In genomic region chr5:112283543-112284202, GRCm38 (mm10) we compare ENCODE assay signal across 9 mouse cellular contexts. TPM values are rescaled to one million over a fixed set of nuclear protein-coding genes. Genes with fewer than 3 reads are reported as not detected.
DNase-seq lines count a peak whose midpoint lies in the region; ATAC-seq and TF ChIP-seq lines count a peak whose summit lies in the region.
"Had no signal": no experiment of that assay in that cellular context is flagged by ENCODE, and none has a peak within 500 bp of the region (broad histone marks: within the 10 kb centered on the region; RNA-seq: fewer than 3 reads in every experiment).

No protein-coding gene starts in this region.

- ATAC-seq in liver, embryonic 16.5 days (ENCODE audit: low read depth), result peak; percentile 28
- ATAC-seq: forebrain, postnatal 0 days had no signal

- no peak for TF ChIP-seq POLR2A in ES-Bruce4 (IDR thresholded peaks at IDR 0.05; ENCODE audit: insufficient read depth, low read length)

- no peak overlapping the region for H3K9ac ChIP-seq in ES-Bruce4 (ENCODE audit: low read depth, poor library complexity, severe bottlenecking)
- H3K9ac ChIP-seq in liver, embryonic 16.5 days (ENCODE audit: low read depth, low read length), result 0 out of 2 replicates have a peak overlapping the region, but pooled peaks have one; percentile 20
- H3K9ac ChIP-seq: forebrain, postnatal 0 days; limb, embryonic 15.5 days had no signal

- no peaks in the 10 kb centered on the region for H3K36me3 ChIP-seq in ES-Bruce4 (ENCODE audit: control insufficient read depth, insufficient read depth, low read length, poor library complexity, severe bottlenecking)
- no peaks in the 10 kb centered on the region for H3K36me3 ChIP-seq in liver, embryonic 16.5 days (ENCODE audit: control insufficient read depth, insufficient read depth)
- H3K36me3 ChIP-seq: limb, embryonic 15.5 days had no signal

- no peaks in the 10 kb centered on the region for H3K9me3 ChIP-seq in ES-Bruce4 (replicated peaks; ENCODE audit: control insufficient read depth, insufficient read depth, low read length, poor library complexity, severe bottlenecking)
- H3K9me3 ChIP-seq in liver, embryonic 16.5 days (replicated peaks; ENCODE audit: control insufficient read depth, low read length), result no peaks in the 10 kb centered on the region
- H3K9me3 ChIP-seq: limb, embryonic 15.5 days had no signal

- intact Hi-C loops in heart, postnatal 36 days (cut with DNase I), result loop anchor here (2.0 kb wide), 1 partner anchor 41 kb away; no protein-coding TSS in a partner anchor

- peak; percentile 83 for DNase-seq in MEL-GATA-1-ER (ENCODE audit: extremely low read depth, low read depth)
- DNase-seq in heart, postnatal 36 days, result peak; percentile 42 to 54
- DNase-seq in frontal cortex, postnatal 25 days (ENCODE audit: low spot score in 2 of 2), result no peak
- no peak for DNase-seq in ovary, postnatal 10 days (ENCODE audit: low spot score)
- no peak for DNase-seq in layer of hippocampus, postnatal 14 days (ENCODE audit: low spot score in 2 of 2)
- DNase-seq: forebrain, postnatal 0 days had no signal

- peaks cover 27% of the 10 kb centered on the region for H3K4me1 ChIP-seq in ES-Bruce4 (ENCODE audit: control insufficient read depth, insufficient read depth, low read length)
- H3K4me1 ChIP-seq in liver, embryonic 16.5 days (ENCODE audit: control insufficient read depth, low read depth, low read length), result peaks cover 96% of the 10 kb centered on the region

- no peaks in the 10 kb centered on the region for H3K27me3 ChIP-seq in ES-Bruce4 (ENCODE audit: control insufficient read depth, insufficient read depth, low read length, poor library complexity, severe bottlenecking)
- H3K27me3 ChIP-seq in liver, embryonic 16.5 days (ENCODE audit: control insufficient read depth, insufficient read depth, low read depth, low read length), result no peaks in the 10 kb centered on the region
- H3K27me3 ChIP-seq: limb, embryonic 15.5 days had no signal

- H3K4me2 ChIP-seq in liver, embryonic 16.5 days (ENCODE audit: low read depth, low read length), result peak overlapping the region; percentile 26; the same call in 1 of the 2 replicates
- H3K4me2 ChIP-seq: limb, embryonic 15.5 days had no signal

- TF ChIP-seq EP300 in ES-Bruce4 (IDR thresholded peaks at IDR 0.05; ENCODE audit: insufficient read depth, low read depth, low read length), result no peak

- 15% methylated on average over 10 of the region's 10 CpGs for WGBS in liver, embryonic 16.5 days (ENCODE audit: insufficient replicate concordance)

- peak overlapping the region; percentile 44 for H3K27ac ChIP-seq in ES-Bruce4 (ENCODE audit: insufficient read depth, low read length)
- H3K27ac ChIP-seq in liver, embryonic 16.5 days (ENCODE audit: low read length), result peak overlapping the region; percentile 73

- TF ChIP-seq CTCF in ES-Bruce4 (IDR thresholded peaks at IDR 0.05; ENCODE audit: low read depth, low read length), result no peak

- no peak overlapping the region for H3K4me3 ChIP-seq in ES-Bruce4 (ENCODE audit: low read depth, low read length)
- H3K4me3 ChIP-seq in liver, embryonic 16.5 days (ENCODE audit: low read depth, low read length), result no peak overlapping the region
- H3K4me3 ChIP-seq: limb, embryonic 15.5 days had no signal

RNA-seq across cellular contexts. Expression of gene Tpst2, which starts 7.2 kb away (rescaled TPM):
- polyA plus RNA-seq in ES-Bruce4 (2011; ENCODE audit: insufficient read depth, insufficient read length, low read depth, missing spikeins), result 25.8 and 37.1 TPM in 2 replicates
- 10 to 100 TPM; 39.1 to 42.0 TPM for total RNA-seq in heart, postnatal 36 days (2021)
- 38.5 and 38.8 TPM in 2 replicates for polyA plus RNA-seq in liver, embryonic 16.5 days (2015; fragmentation: Nextera tagmentation; extraction: Ambion mirVana)
- total RNA-seq in layer of hippocampus, postnatal 14 days (2021), result 10 to 100 TPM; 41.1 to 43.0 TPM

RNA-seq across cellular contexts. Expression of gene Crybb1, which starts 28.1 kb away (rescaled TPM):
- not detected in 2 replicates for polyA plus RNA-seq in ES-Bruce4 (2011; ENCODE audit: insufficient read depth, insufficient read length, low read depth, missing spikeins)
- 1 to 10 TPM in 1 of 2 experiments, under 1 TPM in 1; 0.80 to 3.4 TPM for total RNA-seq in heart, postnatal 36 days (2021)
- polyA plus RNA-seq in liver, embryonic 16.5 days (2015; fragmentation: Nextera tagmentation; extraction: Ambion mirVana), result 0.28 and 0.32 TPM in 2 replicates
- total RNA-seq in layer of hippocampus, postnatal 14 days (2021), result 10 to 100 TPM; 16.1 to 17.5 TPM

RNA-seq across cellular contexts. Expression of gene Cryba4, which starts 31.4 kb away (rescaled TPM):
- not detected in 2 replicates for polyA plus RNA-seq in ES-Bruce4 (2011; ENCODE audit: insufficient read depth, insufficient read length, low read depth, missing spikeins)
- 1 to 10 TPM; 6.0 to 9.8 TPM for total RNA-seq in heart, postnatal 36 days (2021)
- 0.49 and 0.67 TPM in 2 replicates for polyA plus RNA-seq in liver, embryonic 16.5 days (2015; fragmentation: Nextera tagmentation; extraction: Ambion mirVana)
- 1 to 10 TPM; 1.1 to 1.8 TPM for total RNA-seq in layer of hippocampus, postnatal 14 days (2021)
- total RNA-seq: forebrain, postnatal 0 days had no signal

RNA-seq across cellular contexts. Expression of gene Tfip11, which starts 42.5 kb away (rescaled TPM):
- polyA plus RNA-seq in ES-Bruce4 (2011; ENCODE audit: insufficient read depth, insufficient read length, low read depth, missing spikeins), result 23.9 and 24.8 TPM in 2 replicates
- 10 to 100 TPM; 17.9 to 21.7 TPM for total RNA-seq in heart, postnatal 36 days (2021)
- 11.8 and 12.6 TPM in 2 replicates for polyA plus RNA-seq in liver, embryonic 16.5 days (2015; fragmentation: Nextera tagmentation; extraction: Ambion mirVana)
- total RNA-seq in layer of hippocampus, postnatal 14 days (2021), result 10 to 100 TPM; 34.9 to 36.8 TPM

RNA-seq across cellular contexts. Expression of gene Srrd, which starts 59.2 kb away (rescaled TPM):
- polyA plus RNA-seq in ES-Bruce4 (2011; ENCODE audit: insufficient read depth, insufficient read length, low read depth, missing spikeins), result 19.1 TPM in 2 replicates
- total RNA-seq in heart, postnatal 36 days (2021), result 1 to 10 TPM; 6.5 to 7.0 TPM
- polyA plus RNA-seq in liver, embryonic 16.5 days (2015; fragmentation: Nextera tagmentation; extraction: Ambion mirVana), result 12.6 and 12.9 TPM in 2 replicates
- total RNA-seq in layer of hippocampus, postnatal 14 days (2021), result 10 to 100 TPM; 26.4 to 30.1 TPM

Comparison
In these comparisons a context has a peak if more than half of its experiments do, and no peak if none do; other contexts are left out.
1. DNase-seq: peak in MEL-GATA-1-ER (single experiment) and heart, postnatal 36 days (2 of 2); none in frontal cortex, postnatal 25 days (0 of 2), ovary, postnatal 10 days (single experiment) and layer of hippocampus, postnatal 14 days (0 of 2).